Mouse (Mus musculus): Measurements from ENCODE around the gene Dennd6a.

DNA sequence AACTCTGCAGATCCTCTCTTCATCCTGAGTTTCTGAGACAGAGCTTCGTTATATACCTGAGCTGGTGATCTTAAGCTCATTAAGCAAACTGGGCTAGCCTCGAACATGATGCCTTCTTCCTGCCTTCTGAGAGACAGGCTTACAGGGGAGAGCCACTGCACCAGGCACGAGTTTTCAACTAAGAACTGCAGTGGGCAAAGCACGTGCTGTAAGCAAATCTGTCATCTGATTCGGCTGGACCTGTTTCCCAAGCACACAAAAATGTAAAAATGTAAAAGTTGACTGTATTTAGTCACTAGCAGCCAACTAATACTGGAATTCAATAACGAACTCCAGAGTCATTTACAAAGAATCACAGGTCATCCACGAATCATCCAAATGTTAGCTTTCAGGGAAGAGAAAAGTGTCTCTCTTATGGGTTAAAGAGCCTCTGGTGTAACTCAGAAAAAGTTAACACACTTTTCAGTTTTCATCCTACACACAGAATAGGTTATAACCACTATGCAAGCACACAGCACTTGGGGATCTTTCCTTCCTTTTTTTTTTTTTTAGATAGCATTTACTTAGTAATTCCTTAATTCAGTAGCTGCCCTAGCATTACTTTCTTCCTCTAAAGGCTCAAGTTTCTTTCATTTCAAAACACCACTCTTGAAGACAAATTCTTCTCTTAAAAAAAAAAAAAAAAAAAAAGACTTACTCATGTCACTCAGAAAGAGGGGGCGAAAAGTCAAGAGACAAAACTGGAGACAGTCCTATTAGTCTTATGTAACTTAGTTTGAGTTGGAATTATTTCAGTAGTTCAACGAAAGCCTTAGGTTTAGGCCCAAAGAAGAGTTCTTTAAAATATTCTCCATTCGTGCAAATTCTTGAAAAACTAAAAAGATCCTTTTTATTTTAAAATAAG is 42.0 kb upstream of the Dennd6a start:
- no peak for TF ChIP-seq CTCF (conservative IDR thresholded peaks at IDR 0.05; ENCODE audit: insufficient read depth, insufficient read length, low read depth, low read length)
- TF ChIP-seq POLR2A (IDR thresholded peaks at IDR 0.05; ENCODE audit: low read depth, low read length), result no peak

All from kidney, adult 2 months (tissue).